Mouse (Mus musculus) large intestine, adult 2 months (tissue): ENCODE measurements at regions not wholly inside any gene's neighbourhood (a gene's known extent, or its start where the extent isn't known, plus 50 kb on each side); places are given as distances from the start of the nearest gene placed in this dataset.

ENCODE experiments used
- DNase-seq: peaks from one replicate; pipeline ENCODE4 v3.0.0-alpha.2; 2012; ENCODE audit warnings: low read depth, low spot score
- WGBS: fragments of 180-500 bp; shearing (Covaris S2); methylation state at CpG from one replicate; pipeline ENCODE4 v1.1.7; 2018; 5-methylcytosine and 5-hydroxymethylcytosine counted together

- 67% methylated on average over 3 of the region's 3 CpGs for WGBS
- no peak for DNase-seq
Measured at GRCm38 (mm10) chr10:99959279-99959678, 56.2 kb upstream of the Kitl start.

GRCm38 (mm10) chr10:99952486-99952885 lies 62.9 kb upstream of the Kitl start:
- DNase-seq, result no peak
- 82% methylated on average over 7 of the region's 7 CpGs for WGBS

- 54% methylated on average over 4 of the region's 4 CpGs for WGBS
- DNase-seq, result no peak
Measured at GRCm38 (mm10) chr10:99951718-99952117, 63.7 kb upstream of the Kitl start.

GRCm38 (mm10) chr10:99951316-99951715 lies 64.1 kb upstream of the Kitl start:
- no peak for DNase-seq
- WGBS, result 55% methylated on average over 6 of the region's 6 CpGs

- WGBS, result 67% methylated on average over 3 of the region's 3 CpGs
- DNase-seq, result no peak
Measured at GRCm38 (mm10) chr10:99948740-99949139, 66.7 kb upstream of the Kitl start.

- 60% methylated on average over 3 of the region's 3 CpGs for WGBS
- no peak for DNase-seq
Measured at GRCm38 (mm10) chr10:99945418-99945817, 70.0 kb upstream of the Kitl start.

- 75% methylated on average over 11 of the region's 11 CpGs for WGBS
- DNase-seq, result no peak
Measured at GRCm38 (mm10) chr10:99941665-99942064, 73.8 kb upstream of the Kitl start.

- DNase-seq, result no peak
- 94% methylated on average over 6 of the region's 6 CpGs for WGBS
Measured at GRCm38 (mm10) chr10:99938901-99939300, 76.5 kb upstream of the Kitl start.

- WGBS, result 38% methylated on average over 1 of the region's 1 CpGs
- DNase-seq, result no peak
Measured at GRCm38 (mm10) chr10:99937921-99938618, 77.4 kb upstream of the Kitl start.

- no peak for DNase-seq
- 69% methylated on average over 6 of the region's 6 CpGs for WGBS
Measured at GRCm38 (mm10) chr10:99929191-99929590, 86.2 kb upstream of the Kitl start.

- 85% methylated on average over 7 of the region's 7 CpGs for WGBS
- DNase-seq, result no peak
Measured at GRCm38 (mm10) chr10:99927913-99928312, 87.5 kb upstream of the Kitl start.

GRCm38 (mm10) chr10:99926327-99926954 lies 89.0 kb upstream of the Kitl start:
- DNase-seq, result no peak
- WGBS, result 42% methylated on average over 8 of the region's 8 CpGs

- WGBS, result 74% methylated on average over 3 of the region's 3 CpGs
- no peak for DNase-seq
Measured at GRCm38 (mm10) chr10:99924541-99924940, 90.9 kb upstream of the Kitl start.

GRCm38 (mm10) chr10:99919925-99920324 lies 95.5 kb upstream of the Kitl start:
- DNase-seq, result no peak
- 71% methylated on average over 2 of the region's 2 CpGs for WGBS

- DNase-seq, result no peak
- WGBS, result 36% methylated on average over 7 of the region's 7 CpGs
Measured at GRCm38 (mm10) chr10:99918567-99919320, 96.7 kb upstream of the Kitl start.

GRCm38 (mm10) chr10:99913846-99914187 lies 101.6 kb upstream of the Kitl start:
- WGBS, result 13% methylated on average over 4 of the region's 4 CpGs
- no peak for DNase-seq

- WGBS, result 5% methylated on average over 20 of the region's 20 CpGs
- no peak for DNase-seq
Measured at GRCm38 (mm10) chr10:99913001-99913845, 102.2 kb upstream of the Kitl start.

- 73% methylated on average over 4 of the region's 4 CpGs for WGBS
- DNase-seq, result no peak
Measured at GRCm38 (mm10) chr10:99910011-99910723, 105.3 kb upstream of the Kitl start.

GRCm38 (mm10) chr10:99908044-99908443 lies 107.4 kb upstream of the Kitl start:
- WGBS, result 93% methylated on average over 4 of the region's 4 CpGs
- DNase-seq, result no peak
